Comparison of ENCODE assay signal across 10 mouse cellular contexts in genomic region chr4:154497423-154498175, GRCm38 (mm10).
DNase-seq lines count a peak whose midpoint lies in the region; ATAC-seq and TF ChIP-seq lines count a peak whose summit lies in the region.
"Had no signal": no experiment of that assay in that cellular context is flagged by ENCODE, and none has a peak within 500 bp of the region (broad histone marks: within the 10 kb centered on the region; RNA-seq: fewer than 3 reads in every experiment).

No protein-coding gene starts in this region.

- H3K27ac ChIP-seq in heart, embryonic 12.5 days (ENCODE audit: poor library complexity, severe bottlenecking), result peak overlapping the region; percentile 77
- peak overlapping the region; percentile 31; the same call in 1 of the 2 replicates for H3K27ac ChIP-seq in brown adipose tissue, adult 24 weeks (replicated peaks; ENCODE audit: low read depth, low read length)

- H3K4me3 ChIP-seq in heart, embryonic 12.5 days, result no peak overlapping the region
- H3K4me3 ChIP-seq in E14TG2a.4 (replicated peaks; ENCODE audit: low read length), result peak overlapping the region; percentile 32
- H3K4me3 ChIP-seq in brown adipose tissue, adult 24 weeks (ENCODE audit: insufficient read depth, low read depth, low read length), result no peak overlapping the region
- H3K4me3 ChIP-seq: neural tube, embryonic 13.5 days had no signal

- 52% methylated on average over 4 of the region's 4 CpGs for WGBS in heart, embryonic 12.5 days

- H3K27me3 ChIP-seq in heart, embryonic 12.5 days (replicated peaks), result 0 out of 2 replicates have a peak, but pooled peaks cover 9% of the 10 kb centered on the region
- H3K27me3 ChIP-seq in E14TG2a.4 (ENCODE audit: insufficient read depth, low read length), result peaks cover 63% of the 10 kb centered on the region
- H3K27me3 ChIP-seq: CH12.LX had no signal

- H3K9ac ChIP-seq in heart, embryonic 12.5 days, result 0 out of 2 replicates have a peak overlapping the region, but pooled peaks have one; percentile 33
- H3K9ac ChIP-seq: neural tube, embryonic 13.5 days had no signal

- no peak for DNase-seq in heart, adult 8-10 months (ENCODE audit: low spot score)
- DNase-seq in kidney, adult 9 months, result peak; percentile 68
- DNase-seq in spleen, postnatal 4 days (ENCODE audit: low spot score in 2 of 2), result no peak
- DNase-seq in cerebellum, adult 9-10 months, result no peak

- no peak for ATAC-seq in heart, embryonic 12.5 days (ENCODE audit: insufficient number of reproducible peaks, low FRiP score)
- no peak for ATAC-seq in inflammation-experienced regulatory T-cells, adult 6 months

- H3K9me3 ChIP-seq in heart, embryonic 12.5 days (replicated peaks), result no peaks in the 10 kb centered on the region
- H3K9me3 ChIP-seq in E14TG2a.4 (ENCODE audit: low read length), result no peaks in the 10 kb centered on the region
- H3K9me3 ChIP-seq: neural tube, embryonic 13.5 days had no signal

- TF ChIP-seq CTCF in E14TG2a.4 (conservative IDR thresholded peaks at IDR 0.05; ENCODE audit: low read length), result no peak

- peaks cover 87% of the 10 kb centered on the region for H3K4me1 ChIP-seq in heart, embryonic 12.5 days (replicated peaks)
- peaks cover 50% of the 10 kb centered on the region for H3K4me1 ChIP-seq in E14TG2a.4 (replicated peaks; ENCODE audit: low read depth, low read length)
- peaks cover 24% of the 10 kb centered on the region for H3K4me1 ChIP-seq in brown adipose tissue, adult 24 weeks (ENCODE audit: control insufficient read depth, insufficient read depth, insufficient read length, low read length)

- H3K4me2 ChIP-seq in heart, embryonic 12.5 days, result 0 out of 2 replicates have a peak overlapping the region, but pooled peaks have one; percentile 0
- H3K4me2 ChIP-seq: neural tube, embryonic 13.5 days had no signal

- H3K36me3 ChIP-seq in heart, embryonic 12.5 days, result no peaks in the 10 kb centered on the region
- no peaks in the 10 kb centered on the region for H3K36me3 ChIP-seq in E14TG2a.4 (ENCODE audit: insufficient read depth, low read length)
- H3K36me3 ChIP-seq: neural tube, embryonic 13.5 days had no signal
